Mouse (Mus musculus) stomach, embryonic 16.5 days (tissue): ENCODE data around the gene Galk2. TPM values are rescaled to one million over a fixed set of nuclear protein-coding genes. Genes with fewer than 3 reads are reported as not detected.

Source experiments
- ATAC-seq: fragments of 200-750 bp; cut with Nextera tagmentation; 2 replicates; pipeline ENCODE4 v1.8.0; 2017; ENCODE audit warnings: moderate number of reproducible peaks, moderate TSS enrichment; ENCODE audit not compliant: insufficient read depth, low FRiP score
- H3K27ac ChIP-seq: fragments of 300-500 bp; sonication (generic); 2 replicates; pipeline ENCODE4 v1.5.1; 2014; ENCODE audit warnings: low read length
- H3K27me3 ChIP-seq: fragments of 300-500 bp; sonication (generic); 2 replicates; pipeline ENCODE4 v1.6.1; 2014; ENCODE audit warnings: low read length, control low read depth, mixed read lengths; ENCODE audit not compliant: control insufficient read depth, insufficient read depth
- H3K36me3 ChIP-seq: fragments of 300-500 bp; sonication (generic); 2 replicates; pipeline ENCODE4 v1.6.1; 2014; ENCODE audit warnings: low read length; ENCODE audit not compliant: control insufficient read depth, insufficient read depth
- H3K4me1 ChIP-seq: fragments of 300-500 bp; sonication (generic); 2 replicates; pipeline ENCODE4 v1.6.1; 2014; ENCODE audit warnings: low read length, control low read depth, mixed read lengths; ENCODE audit not compliant: control insufficient read depth, insufficient read depth
- H3K4me2 ChIP-seq: fragments of 300-500 bp; sonication (generic); 2 replicates; pipeline ENCODE4 v1.6.1; 2014; ENCODE audit warnings: low read depth, low read length, mixed read lengths
- H3K4me3 ChIP-seq: fragments of 300-500 bp; sonication (generic); replicated peaks from 2 replicates; pipeline ENCODE4 v1.5.1; 2014; ENCODE audit warnings: mild to moderate bottlenecking, low read length
- H3K9ac ChIP-seq: fragments of 300-500 bp; sonication (generic); 2 replicates; pipeline ENCODE4 v1.6.1; 2014; ENCODE audit warnings: low read length
- H3K9me3 ChIP-seq: fragments of 300-500 bp; sonication (generic); replicated peaks from 2 replicates; pipeline ENCODE4 v1.6.1; 2016; ENCODE audit warnings: low read length, control low read depth; ENCODE audit not compliant: control insufficient read depth
- WGBS: fragments of 180-500 bp; shearing (Covaris S2); extraction: QIAGEN DNeasy Blood & Tissue Kit; methylation state at CpG from one replicate; pipeline ENCODE4 v1.1.7; 2014; 5-methylcytosine and 5-hydroxymethylcytosine counted together
- polyA plus RNA-seq: library from polyadenylated mRNA; unstranded; fragments of >200 nt; fragmentation: Nextera tagmentation; extraction: Ambion mirVana; gene quantifications from 2 replicates; pipeline ENCODE4 v1.2.1, GENCODE M21; 2015

Gene Galk2
- polyA plus RNA-seq, 1 experiment from 2014 or later, result 48.1 TPM

GRCm38 (mm10) chr2:126015763-126016473 lies 157.0 kb downstream of the Galk2 start:
- Histone ChIP-seq H3K36me3 (no peaks in the 10 kb centered on the region), H3K27ac (no peak overlapping the region), H3K27me3 (no peaks in the 10 kb centered on the region), H3K4me1 (no peaks in the 10 kb centered on the region), H3K9me3 (no peaks in the 10 kb centered on the region), H3K4me3 (no peak overlapping the region), H3K4me2 (no peak overlapping the region), H3K9ac (no peak overlapping the region)
- no peak for ATAC-seq
- WGBS, result 57% methylated on average over 3 of the region's 3 CpGs

DNA sequence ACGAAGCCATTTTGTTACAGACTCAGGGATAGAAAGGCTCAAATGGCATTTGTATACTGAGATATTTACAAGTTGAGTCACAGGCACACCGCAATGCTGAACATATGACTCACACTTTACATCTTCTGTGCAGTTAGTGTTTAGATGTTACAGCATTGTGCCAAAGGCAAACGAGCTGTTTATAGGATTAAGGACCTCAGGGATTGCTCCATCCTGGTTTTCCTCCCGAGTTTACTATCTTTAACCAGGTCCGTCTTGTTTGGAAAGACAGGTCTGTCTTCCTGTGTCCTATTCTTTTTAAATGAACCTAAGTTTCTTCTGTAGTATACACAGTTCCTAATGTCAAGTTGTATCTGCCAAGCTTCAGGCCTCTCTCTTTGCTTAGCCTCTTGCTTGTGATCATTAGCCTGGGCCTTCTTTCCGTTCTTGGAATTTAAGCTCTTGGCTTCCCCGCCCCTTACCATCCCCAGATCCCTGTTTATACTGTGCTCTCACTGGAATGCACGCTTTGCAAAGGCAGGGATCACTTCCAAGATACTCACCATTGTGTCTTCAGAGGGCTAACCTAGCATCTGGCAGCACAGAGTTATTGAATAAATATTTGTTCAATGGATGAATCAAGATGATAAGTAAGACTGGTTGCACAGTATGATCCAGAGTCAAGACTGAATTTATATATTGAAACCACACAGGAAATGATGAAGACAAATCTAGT lies 172.4 kb downstream of the Galk2 start:
- Histone ChIP-seq H3K9ac (no peak overlapping the region), H3K4me3 (no peak overlapping the region), H3K36me3 (no peaks in the 10 kb centered on the region), H3K9me3 (no peaks in the 10 kb centered on the region), H3K27me3 (no peaks in the 10 kb centered on the region), H3K4me1 (peaks cover 8% of the 10 kb centered on the region; the same call in 1 of the 2 replicates), H3K4me2 (no peak overlapping the region), H3K27ac (peak overlapping the region; percentile 68)
- 30% methylated on average over 8 of the region's 8 CpGs for WGBS
- ATAC-seq, result peak; percentile 77; the same call in 1 of the 2 replicates

- peaks cover 8% of the 10 kb centered on the region; the same call in 1 of the 2 replicates for H3K4me1 ChIP-seq
- no peak overlapping the region for H3K4me2 ChIP-seq
- no peak overlapping the region; the same call in 1 of the 2 replicates for H3K9ac ChIP-seq
- H3K27me3 ChIP-seq, result no peaks in the 10 kb centered on the region
- no peak overlapping the region for H3K4me3 ChIP-seq
- no peaks in the 10 kb centered on the region for H3K36me3 ChIP-seq
- H3K27ac ChIP-seq, result no peak overlapping the region
- ATAC-seq, result no peak
- H3K9me3 ChIP-seq, result no peaks in the 10 kb centered on the region
- WGBS, result 65% methylated on average over 8 of the region's 8 CpGs
These were observed 174.4 kb downstream of the Galk2 start for GRCm38 (mm10) chr2:126033114-126033972.

Other genes with a start within 250 kb of the Galk2 start
- gene Cep152, start 234.0 kb upstream of the Galk2 start, polyA plus RNA-seq, result 5.2 and 5.5 TPM in 2 replicates
- 97.0 and 111 TPM in 2 replicates for gene Eid1, start 186.0 kb upstream of the Galk2 start, polyA plus RNA-seq
- 1.9 and 2.0 TPM in 2 replicates for gene Shc4, start 135.0 kb upstream of the Galk2 start, polyA plus RNA-seq
- 16.1 and 17.2 TPM in 2 replicates for gene Secisbp2l, start 76.2 kb upstream of the Galk2 start, polyA plus RNA-seq
- gene Cops2, start within 50 bp of the Galk2 start, polyA plus RNA-seq, result 62.8 and 70.5 TPM in 2 replicates
- gene Fgf7, start 175.5 kb downstream of the Galk2 start, polyA plus RNA-seq, result 6.7 and 9.3 TPM in 2 replicates